Mouse (Mus musculus): ENCODE measurements at regions not wholly inside any gene's neighbourhood (a gene's known extent, or its start where the extent isn't known, plus 50 kb on each side); places are given as distances from the start of the nearest gene placed in this dataset.

- TF ChIP-seq POLR2A (IDR thresholded peaks at IDR 0.05; ENCODE audit: borderline replicate concordance, control insufficient read depth, low read depth, low read length) = no peak
- no peak for TF ChIP-seq CTCF (IDR thresholded peaks at IDR 0.05; ENCODE audit: control insufficient read depth, insufficient read depth, low read length)
These were observed 341.3 kb upstream of the Gm10131 start for GRCm38 (mm10) chr8:34452811-34453210.
